Mouse (Mus musculus) limb, embryonic 14.5 days (tissue): ENCODE measurements around the gene Gimap9. TPM values are rescaled to one million over a fixed set of nuclear protein-coding genes. Genes with fewer than 3 reads are reported as not detected.

Experiments
- ATAC-seq: fragments of 200-750 bp; cut with Nextera tagmentation; 2 replicates; pipeline ENCODE4 v1.8.0; 2017; ENCODE audit warnings: low read depth, moderate number of reproducible peaks, moderate TSS enrichment; ENCODE audit not compliant: low FRiP score
- DNase-seq: peaks from one replicate; pipeline ENCODE4 v3.0.0-alpha.2; 2015; ENCODE audit warnings: low spot score
- H3K27ac ChIP-seq: fragments of 300-500 bp; sonication (generic); replicated peaks from 2 replicates; pipeline ENCODE4 v1.5.1; 2014; ENCODE audit warnings: low read depth, mild to moderate bottlenecking, low read length, moderate library complexity, mixed read lengths
- H3K27me3 ChIP-seq: fragments of 300-500 bp; sonication (generic); 2 replicates; pipeline ENCODE4 v1.6.1; 2014; ENCODE audit warnings: low read length, mixed read lengths; ENCODE audit not compliant: control insufficient read depth, insufficient read depth
- H3K36me3 ChIP-seq: fragments of 300-500 bp; sonication (generic); 2 replicates; pipeline ENCODE4 v1.6.1; 2014; ENCODE audit warnings: mild to moderate bottlenecking, low read length, moderate library complexity, mixed read lengths; ENCODE audit not compliant: control insufficient read depth, insufficient read depth
- H3K4me1 ChIP-seq: fragments of 300-500 bp; sonication (generic); 2 replicates; pipeline ENCODE4 v1.6.1; 2014; ENCODE audit warnings: antibody characterized with exemption, low read length, mixed read lengths; ENCODE audit not compliant: control insufficient read depth, insufficient read depth
- H3K4me2 ChIP-seq: fragments of 300-500 bp; sonication (generic); replicated peaks from 2 replicates; pipeline ENCODE4 v1.6.1; 2014; ENCODE audit warnings: low read depth, mild to moderate bottlenecking, low read length, moderate library complexity; ENCODE audit not compliant: severe bottlenecking
- H3K4me3 ChIP-seq: fragments of 300-500 bp; sonication (generic); replicated peaks from 2 replicates; pipeline ENCODE4 v1.5.1; 2014; ENCODE audit warnings: low read length
- H3K9ac ChIP-seq: fragments of 300-500 bp; sonication (generic); 2 replicates; pipeline ENCODE4 v1.6.1; 2014; ENCODE audit warnings: mild to moderate bottlenecking, low read depth, low read length, moderate library complexity; ENCODE audit not compliant: severe bottlenecking
- H3K9me3 ChIP-seq: fragments of 300-500 bp; sonication (generic); 2 replicates; pipeline ENCODE4 v1.6.1; 2016; ENCODE audit warnings: low read length; ENCODE audit not compliant: control insufficient read depth
- POLR2A ChIP-seq: fragments of 200-500 bp; IDR thresholded peaks from 2 replicates; pipeline ENCODE4 v1.8.0; 2012; ENCODE audit warnings: inconsistent platforms, mild to moderate bottlenecking, moderate library complexity, borderline replicate concordance; ENCODE audit not compliant: insufficient read depth, insufficient read length; ENCODE audit errors: extremely low read depth
- WGBS: fragments of 180-500 bp; shearing (Covaris S2); extraction: QIAGEN DNeasy Blood & Tissue Kit; methylation state at CpG from one replicate; pipeline ENCODE4 v1.1.7; 2014; 5-methylcytosine and 5-hydroxymethylcytosine counted together
- polyA plus RNA-seq, 2 experiments: library from polyadenylated mRNA; depleted of rRNA in 1 of 2; stranded (reverse) in 1 of 2; unstranded in 1 of 2; fragments of >200 nt; fragmentation: Nextera tagmentation in 1 of 2; extraction: Ambion mirVana in 1 of 2; gene quantifications; 2 replicates each; pipeline versions ENCODE4 v1.2.1 to v1.2.3; 2012 to 2014

Gimap9 gene
- polyA plus RNA-seq, 2 experiments = 6.2 TPM

DNA sequence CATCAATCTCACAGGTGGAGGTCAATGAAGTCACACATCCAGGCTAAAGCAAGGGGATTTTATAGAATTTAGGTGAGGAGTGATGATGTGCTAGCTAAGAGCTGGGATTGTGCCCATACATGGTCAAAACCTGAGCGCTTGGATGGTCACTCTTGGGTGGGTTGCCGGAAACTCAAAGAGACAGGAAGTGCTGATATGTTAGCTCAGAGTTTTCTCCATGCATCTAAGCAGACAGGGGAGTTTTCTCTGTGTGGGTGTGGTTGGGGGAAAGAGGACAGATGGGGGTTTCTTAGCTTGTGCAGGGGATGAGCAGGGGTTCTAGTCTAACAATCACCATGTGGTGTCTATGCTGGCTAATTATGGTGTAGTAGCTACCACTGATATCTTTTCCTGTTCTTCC, 13.4 kb downstream of the Gimap9 start:
- no peak overlapping the region for H3K4me3 ChIP-seq
- no peaks in the 10 kb centered on the region for H3K36me3 ChIP-seq
- TF ChIP-seq POLR2A = no peak
- no peaks in the 10 kb centered on the region for H3K27me3 ChIP-seq
- no peak overlapping the region for H3K27ac ChIP-seq
- ATAC-seq = no peak
- H3K4me2 ChIP-seq = no peak overlapping the region
- no peaks in the 10 kb centered on the region for H3K9me3 ChIP-seq
- 87% methylated on average over 2 of the region's 2 CpGs for WGBS
- DNase-seq = no peak
- no peak overlapping the region for H3K9ac ChIP-seq
- no peaks in the 10 kb centered on the region for H3K4me1 ChIP-seq

DNA sequence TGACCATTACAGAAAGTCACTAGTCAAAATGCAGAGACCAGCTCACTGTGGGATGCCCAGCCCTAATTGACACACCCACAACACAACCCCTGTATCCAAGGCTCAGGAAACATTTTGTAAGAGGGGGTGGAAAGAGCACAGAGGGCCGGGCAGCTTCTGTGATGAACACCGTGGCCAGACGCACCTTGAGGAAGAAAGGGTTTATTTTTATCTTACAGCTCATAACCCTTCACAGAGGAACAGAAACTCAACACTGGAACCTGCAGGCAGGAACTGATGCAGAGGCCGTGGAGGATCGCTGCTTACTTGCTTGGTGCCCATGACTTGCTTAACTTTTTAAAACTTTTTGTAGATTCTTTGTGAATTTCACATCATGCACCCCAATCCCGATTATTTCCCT, 17.0 kb downstream of the Gimap9 start:
- Histone ChIP-seq H3K9ac (no peak overlapping the region), H3K4me2 (no peak overlapping the region), H3K9me3 (no peaks in the 10 kb centered on the region), H3K27me3 (no peaks in the 10 kb centered on the region), H3K36me3 (no peaks in the 10 kb centered on the region), H3K4me3 (no peak overlapping the region), H3K4me1 (no peaks in the 10 kb centered on the region), H3K27ac (no peak overlapping the region)
- ATAC-seq (no peak), DNase-seq (no peak)
- 85% methylated on average over 6 of the region's 6 CpGs for WGBS
- no peak for TF ChIP-seq POLR2A

DNA sequence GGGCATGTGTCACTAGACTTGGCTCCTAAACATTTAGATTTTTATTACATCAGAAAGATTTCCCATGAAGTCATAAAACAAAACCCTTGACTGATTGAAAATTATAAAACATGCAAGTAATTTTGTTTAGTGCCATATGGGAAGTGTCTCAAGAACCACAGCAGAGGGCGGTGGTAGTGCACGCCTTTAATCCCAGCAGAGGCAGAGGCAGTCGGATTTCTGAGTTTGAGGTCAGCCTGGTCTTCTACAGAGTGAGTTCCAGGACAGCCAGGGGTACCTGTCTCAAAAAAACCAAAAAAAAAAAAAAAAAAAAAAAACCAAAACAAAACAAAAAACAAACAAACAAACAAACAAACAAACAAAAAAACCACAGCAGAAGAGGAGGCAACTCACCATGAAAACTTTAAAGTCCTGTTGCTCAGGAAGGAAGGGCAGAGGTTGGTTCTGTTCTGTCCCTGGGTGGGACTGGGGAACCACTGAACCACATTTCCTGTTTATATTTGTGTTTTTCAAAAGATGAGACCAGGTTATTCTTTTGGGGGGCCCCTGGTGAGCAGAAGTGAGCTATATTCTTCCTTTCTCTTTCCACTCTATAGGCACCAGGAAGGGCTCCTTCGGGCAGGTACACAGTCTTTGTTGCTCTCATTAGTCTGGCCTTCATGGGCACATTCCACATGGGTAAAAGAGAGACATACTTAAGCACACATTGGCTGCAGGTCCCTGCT, 21.1 kb downstream of the Gimap9 start:
- no peak for ATAC-seq
- Histone ChIP-seq H3K9ac (no peak overlapping the region), H3K9me3 (no peaks in the 10 kb centered on the region), H3K4me1 (no peaks in the 10 kb centered on the region), H3K27me3 (no peaks in the 10 kb centered on the region), H3K4me2 (no peak overlapping the region), H3K27ac (no peak overlapping the region), H3K36me3 (no peaks in the 10 kb centered on the region), H3K4me3 (no peak overlapping the region)
- WGBS = 75% methylated on average over 4 of the region's 4 CpGs
- DNase-seq = no peak
- TF ChIP-seq POLR2A = no peak

DNA sequence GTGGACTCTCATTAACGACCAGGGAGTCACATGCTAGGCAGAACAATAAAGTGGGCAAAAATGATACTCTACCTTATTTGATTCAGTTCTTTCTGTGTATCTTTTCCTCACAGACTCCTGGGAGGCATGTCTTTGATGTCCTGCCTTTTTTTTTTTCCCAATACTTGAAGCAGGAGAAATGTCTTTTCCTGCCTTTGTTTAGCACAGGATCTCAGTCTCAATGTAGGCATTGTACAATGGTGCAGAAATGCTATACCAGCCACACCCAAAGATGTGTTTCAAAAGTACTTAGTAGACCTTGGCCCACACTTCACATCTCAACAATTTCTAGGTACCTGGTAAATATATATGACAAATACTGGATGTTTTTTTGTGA, 21.6 kb downstream of the Gimap9 start:
- Histone ChIP-seq H3K27ac (no peak overlapping the region), H3K9ac (no peak overlapping the region), H3K4me3 (no peak overlapping the region), H3K4me1 (no peaks in the 10 kb centered on the region), H3K27me3 (no peaks in the 10 kb centered on the region), H3K36me3 (no peaks in the 10 kb centered on the region), H3K4me2 (no peak overlapping the region), H3K9me3 (no peaks in the 10 kb centered on the region)
- DNase-seq (no peak), ATAC-seq (no peak)
- no peak for TF ChIP-seq POLR2A
- WGBS = 33% methylated on average over 1 of the region's 1 CpGs

DNA sequence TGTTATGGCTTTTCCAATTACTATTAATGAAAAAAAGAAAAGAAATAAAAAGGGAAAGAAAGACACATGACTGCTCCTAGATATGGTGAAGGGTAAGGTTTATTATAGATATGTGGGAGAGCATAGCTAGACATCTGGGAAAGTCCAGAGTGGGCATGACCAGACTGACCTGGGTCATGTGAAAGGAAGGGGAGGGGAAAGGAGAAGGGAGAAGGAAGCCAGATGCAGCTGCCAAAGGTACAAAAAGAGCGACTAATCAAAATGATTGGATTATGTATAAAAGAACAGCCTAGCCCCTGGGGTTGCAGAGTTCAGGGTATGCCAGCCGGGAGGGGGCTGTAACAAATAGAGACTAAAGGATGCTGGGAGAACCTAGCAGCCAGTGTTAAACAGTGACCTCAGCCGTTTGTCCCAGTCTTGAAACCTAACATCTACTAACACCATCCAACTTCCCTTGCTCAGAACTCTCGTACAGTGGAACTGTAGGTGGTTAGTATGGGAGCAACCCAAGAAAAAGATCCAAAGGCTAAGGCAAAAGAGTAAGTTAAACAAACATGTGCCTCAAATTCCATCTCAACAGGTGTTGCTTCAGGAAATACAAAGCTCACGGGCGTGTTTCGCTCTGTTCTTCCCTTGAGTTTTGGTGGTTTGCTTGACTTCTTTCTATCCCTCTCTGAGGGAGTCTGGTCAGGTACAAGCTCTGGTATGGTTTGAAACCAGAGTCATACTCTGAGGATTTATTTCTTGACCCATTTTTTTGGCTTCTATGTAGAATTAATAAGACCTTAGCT, 22.3 kb downstream of the Gimap9 start:
- Histone ChIP-seq H3K27me3 (no peaks in the 10 kb centered on the region), H3K9me3 (no peaks in the 10 kb centered on the region), H3K4me3 (no peak overlapping the region), H3K4me1 (no peaks in the 10 kb centered on the region), H3K4me2 (no peak overlapping the region), H3K9ac (no peak overlapping the region), H3K27ac (no peak overlapping the region), H3K36me3 (no peaks in the 10 kb centered on the region)
- ATAC-seq (no peak), DNase-seq (no peak)
- TF ChIP-seq POLR2A = no peak
- 81% methylated on average over 7 of the region's 7 CpGs for WGBS
